Comparison of ENCODE assay signal across 8 mouse cellular contexts in genomic region chr11:101009046-101009887, GRCm38 (mm10). TPM values are rescaled to one million over a fixed set of nuclear protein-coding genes. Genes with fewer than 3 reads are reported as not detected.
A peak's percentile ranks its signal among the peaks of the same experiment; 100 is the strongest.
DNase-seq lines count a peak whose midpoint lies in the region; ATAC-seq and TF ChIP-seq lines count a peak whose summit lies in the region.

TSS of gene Atp6v0a1 (plus strand) at chr11:101009452.

- peak within 1 kb of the TSS; percentile 51 for H3K4me2 ChIP-seq in forebrain, embryonic 16.5 days (ENCODE audit: low read length)
- H3K4me2 ChIP-seq in lung, embryonic 14.5 days, result peak within 1 kb of the TSS; percentile 76

- peak within 1 kb of the TSS; percentile 75 for H3K4me3 ChIP-seq in G1E (ENCODE audit: low read depth, low read length)
- peak within 1 kb of the TSS; percentile 65 for H3K4me3 ChIP-seq in forebrain, embryonic 16.5 days (replicated peaks; ENCODE audit: low read length)
- peak within 1 kb of the TSS; percentile 87 for H3K4me3 ChIP-seq in layer of hippocampus, adult 2 months
- peak within 1 kb of the TSS; percentile 56 for H3K4me3 ChIP-seq in lung, embryonic 14.5 days (ENCODE audit: low read depth, low read length)
- H3K4me3 ChIP-seq in olfactory bulb, adult 2 months (ENCODE audit: insufficient read depth, low read depth, low read length), result peak within 1 kb of the TSS; percentile 74
- H3K4me3 ChIP-seq in thymus, adult 2 months (ENCODE audit: control insufficient read depth, insufficient read depth, low read length), result peak within 1 kb of the TSS; percentile 35

- TF ChIP-seq CTCF in G1E (IDR thresholded peaks at IDR 0.05; ENCODE audit: low read depth, low read length), result no peak
- TF ChIP-seq CTCF in layer of hippocampus, adult 2 months (conservative IDR thresholded peaks at IDR 0.05), result no peak
- no peak for TF ChIP-seq CTCF in lung, embryonic 14.5 days (IDR thresholded peaks at IDR 0.05; ENCODE audit: low read depth)
- no peak for TF ChIP-seq CTCF in olfactory bulb, adult 2 months (IDR thresholded peaks at IDR 0.05; ENCODE audit: insufficient read depth, low read depth, low read length)
- TF ChIP-seq CTCF in thymus, adult 2 months (IDR thresholded peaks at IDR 0.05; ENCODE audit: borderline replicate concordance, control insufficient read depth, extremely low read depth, insufficient read depth, low read length, poor library complexity), result peak; percentile 46; the same call in 1 of the 2 replicates

- H3K9me3 ChIP-seq in G1E (replicated peaks), result no peaks in the 10 kb centered on the region
- H3K9me3 ChIP-seq in forebrain, embryonic 16.5 days (ENCODE audit: control insufficient read depth, low read length), result no peaks in the 10 kb centered on the region
- no peaks in the 10 kb centered on the region for H3K9me3 ChIP-seq in lung, embryonic 14.5 days (ENCODE audit: low read depth, low read length)

- peak within 1 kb of the TSS; percentile 77 for H3K9ac ChIP-seq in forebrain, embryonic 16.5 days (replicated peaks; ENCODE audit: low read depth, low read length)
- peak within 1 kb of the TSS; percentile 69 for H3K9ac ChIP-seq in lung, embryonic 14.5 days

- peak; percentile 88 for ATAC-seq in G1E (ENCODE audit: extremely low read depth, insufficient number of reproducible peaks, low FRiP score, poor library complexity, severe bottlenecking)
- ATAC-seq in forebrain, embryonic 16.5 days, result peak; percentile 100
- ATAC-seq in lung, embryonic 14.5 days (ENCODE audit: insufficient read depth), result peak; percentile 100

- H3K27me3 ChIP-seq in G1E (ENCODE audit: insufficient read depth, low read length), result peaks cover 5% of the 10 kb centered on the region
- H3K27me3 ChIP-seq in forebrain, embryonic 16.5 days (replicated peaks; ENCODE audit: control insufficient read depth, insufficient read depth, low read length), result 0 out of 2 replicates have a peak, but pooled peaks cover 2% of the 10 kb centered on the region
- H3K27me3 ChIP-seq in lung, embryonic 14.5 days (ENCODE audit: insufficient read depth, low read length), result no peaks in the 10 kb centered on the region
- peaks cover 2% of the 10 kb centered on the region; the same call in 1 of the 2 replicates for H3K27me3 ChIP-seq in thymus, adult 2 months (ENCODE audit: control insufficient read depth, insufficient read depth, low read length)

- under 1% methylated on average over 44 of the region's 44 CpGs for WGBS in forebrain, embryonic 16.5 days
- under 1% methylated on average over 44 of the region's 44 CpGs for WGBS in lung, embryonic 14.5 days
- under 1% methylated on average over 44 of the region's 44 CpGs for WGBS in olfactory bulb, adult 2 months
- WGBS in thymus, adult 2 months, result 1% methylated on average over 44 of the region's 44 CpGs

- H3K36me3 ChIP-seq in G1E (replicated peaks), result peaks cover 24% of the 10 kb centered on the region
- peaks cover 3% of the 10 kb centered on the region; the same call in 1 of the 2 replicates for H3K36me3 ChIP-seq in forebrain, embryonic 16.5 days (ENCODE audit: control insufficient read depth, insufficient read depth)
- H3K36me3 ChIP-seq in lung, embryonic 14.5 days (ENCODE audit: insufficient read depth), result peaks cover 19% of the 10 kb centered on the region
- H3K36me3 ChIP-seq in thymus, adult 2 months (ENCODE audit: control insufficient read depth, insufficient read depth, low read length), result no peaks in the 10 kb centered on the region

- peak; percentile 94 for DNase-seq in G1E (ENCODE audit: low spot score)
- DNase-seq in cerebellum, adult 18-20 months, result peak; percentile 98 to 99
- peak; percentile 95 to 97 for DNase-seq in heart, postnatal 36 days
- DNase-seq in layer of hippocampus, adult 2 months (ENCODE audit: low spot score in 2 of 2), result peak; percentile 98
- peak; percentile 99 for DNase-seq in lung, embryonic 14.5 days
- peak; percentile 94 for DNase-seq in thymus, adult 2 months

- H3K4me1 ChIP-seq in G1E (ENCODE audit: insufficient read depth, low read depth, low read length), result peaks cover 48% of the 10 kb centered on the region
- peaks cover 19% of the 10 kb centered on the region for H3K4me1 ChIP-seq in forebrain, embryonic 16.5 days (replicated peaks; ENCODE audit: control insufficient read depth, insufficient read depth, low read length)
- no peaks in the 10 kb centered on the region; the same call in 1 of the 2 replicates for H3K4me1 ChIP-seq in lung, embryonic 14.5 days (ENCODE audit: insufficient read depth)
- 0 out of 2 replicates have a peak, but pooled peaks cover 3% of the 10 kb centered on the region for H3K4me1 ChIP-seq in olfactory bulb, adult 2 months (ENCODE audit: control insufficient read depth, insufficient read depth, low read length)
- H3K4me1 ChIP-seq in thymus, adult 2 months (replicated peaks; ENCODE audit: control insufficient read depth, insufficient read depth, low read length), result peaks cover 11% of the 10 kb centered on the region; the same call in 1 of the 2 replicates

- TF ChIP-seq POLR2A in olfactory bulb, adult 2 months (IDR thresholded peaks at IDR 0.05; ENCODE audit: insufficient read depth, low read depth, low read length), result peak; percentile 99
- TF ChIP-seq POLR2A in thymus, adult 2 months (IDR thresholded peaks at IDR 0.05; ENCODE audit: control insufficient read depth, extremely low read depth, insufficient read depth, low read length, poor library complexity), result peak; percentile 52; the same call in 1 of the 2 replicates

- peak within 1 kb of the TSS; percentile 88 for H3K27ac ChIP-seq in forebrain, embryonic 16.5 days (ENCODE audit: low read length)
- peak within 1 kb of the TSS; percentile 95 for H3K27ac ChIP-seq in layer of hippocampus, adult 2 months
- peak within 1 kb of the TSS; percentile 72 for H3K27ac ChIP-seq in lung, embryonic 14.5 days (ENCODE audit: low read depth)
- H3K27ac ChIP-seq in olfactory bulb, adult 2 months (ENCODE audit: insufficient read depth, low read depth, low read length), result peak within 1 kb of the TSS; percentile 87
- H3K27ac ChIP-seq in thymus, adult 2 months (ENCODE audit: control insufficient read depth, insufficient read depth, low read length), result 0 out of 2 replicates have a peak within 1 kb of the TSS, but pooled peaks have one; percentile 6

- intact Hi-C loops in heart, postnatal 36 days (cut with DNase I), result loop anchor here (2.0 kb wide), 2 partner anchors 26 to 50 kb away; no protein-coding TSS in a partner anchor

RNA-seq across cellular contexts. Expression of gene Atp6v0a1, which starts in this region (rescaled TPM):
- total RNA-seq in G1E (2014; fragmentation: Nextera tagmentation) (109 and 180 TPM in 2 replicates), G1E (2017) (53.7 and 77.6 TPM in 2 replicates)
- 25.8 and 26.3 TPM in 2 replicates for polyA plus RNA-seq in G1E (2012)
- 90.6 and 111 TPM in 2 replicates for polyA plus RNA-seq in forebrain, embryonic 16.5 days (2015; fragmentation: Nextera tagmentation; extraction: Ambion mirVana)
- total RNA-seq in heart, postnatal 36 days (2021), result 10 to 100 TPM; 76.8 to 88.5 TPM
- 100 to 1,000 TPM; 457 to 476 TPM for total RNA-seq in layer of hippocampus, adult 2 months (2021)
- polyA plus RNA-seq in lung, embryonic 14.5 days (2014; fragmentation: Nextera tagmentation; extraction: Ambion mirVana), result 32.8 and 38.0 TPM in 2 replicates
- polyA plus RNA-seq in olfactory bulb, adult 2 months (2012; ENCODE audit: insufficient read depth, insufficient read length, low replicate concordance, missing spikeins), result 524 TPM in 1 of 2 replicates, not detected in the other
- polyA plus RNA-seq in thymus, adult 2 months (2012; rRNA removed), result 35.9 and 39.7 TPM in 2 replicates

Comparison
In these comparisons a context has a peak if more than half of its experiments do, and no peak if none do; other contexts are left out.
1. Peak in every context shown above with its lines: DNase-seq, ATAC-seq, H3K4me3 ChIP-seq and H3K27ac ChIP-seq.
2. H3K4me3 ChIP-seq: peak in every context shown above with its lines; median percentile 87 in layer of hippocampus, adult 2 months; 75 in G1E; 74 in olfactory bulb, adult 2 months; 65 in forebrain, embryonic 16.5 days; 56 in lung, embryonic 14.5 days; 35 in thymus, adult 2 months.
3. H3K27ac ChIP-seq: peak in every context shown above with its lines; median percentile 95 in layer of hippocampus, adult 2 months; 88 in forebrain, embryonic 16.5 days; 87 in olfactory bulb, adult 2 months; 72 in lung, embryonic 14.5 days; 6 in thymus, adult 2 months.